Mouse (Mus musculus) left cerebral cortex, postnatal 4 days (tissue): Measurements from ENCODE around the gene Ptpdc1. TPM values are rescaled to one million over a fixed set of nuclear protein-coding genes. Genes with fewer than 3 reads are reported as not detected.

ENCODE experiments used
- DNase-seq: peaks from one replicate; pipeline ENCODE4 v3.0.0-alpha.2; 2022
- intact Hi-C: fragments of 180-260 bp; cut with DNase I; formaldehyde crosslinking; loops from one replicate; pipeline ENCODE4 v1.15.1; 2025
- total RNA-seq, 2 experiments: library from RNA; stranded (reverse); gene quantifications; 2 replicates each; pipeline ENCODE4 v1.2.3; 2021

Gene Ptpdc1
- total RNA-seq, 2 experiments from 2014 or later, result 21.9 to 23.2 TPM

DNA sequence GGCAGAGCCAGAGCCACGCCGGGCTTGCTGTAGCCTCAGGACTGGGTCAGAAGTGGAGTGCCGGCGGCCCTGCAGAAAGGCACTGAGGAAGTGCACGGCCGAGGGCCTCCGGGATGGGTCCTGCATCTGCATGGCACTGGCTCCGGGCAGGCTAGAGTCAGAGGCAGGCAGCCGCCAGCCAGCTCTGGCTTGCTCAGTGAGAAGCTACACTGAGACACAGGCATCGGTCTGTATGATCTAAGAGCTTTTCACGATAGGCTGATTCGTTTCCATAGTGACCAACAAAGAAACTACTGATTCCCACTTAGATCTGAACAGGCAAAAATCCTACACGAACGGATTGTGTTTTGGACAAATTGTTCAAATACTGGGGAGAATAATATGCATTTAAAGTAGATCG lies 32.3 kb downstream of the Ptpdc1 start:
- intact Hi-C loops, result no loop called here

DNA sequence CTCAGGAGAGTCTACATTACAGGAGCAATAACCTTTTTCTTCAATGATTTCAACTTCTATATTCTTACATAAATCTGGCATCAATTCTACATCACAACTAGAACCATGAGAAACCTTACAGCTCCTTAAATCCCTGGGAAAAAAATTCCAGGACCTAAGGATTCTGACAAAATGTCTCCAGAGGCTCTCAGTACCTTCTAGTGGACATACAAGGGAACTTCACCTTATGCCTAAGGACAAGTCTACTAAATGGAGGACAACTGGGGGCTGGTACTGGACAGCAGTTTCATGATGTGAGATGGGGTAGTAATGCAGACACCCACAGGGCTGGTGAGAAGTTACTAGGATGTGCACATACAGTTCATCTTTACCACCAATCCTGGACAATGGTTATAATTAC lies 34.7 kb downstream of the Ptpdc1 start:
- intact Hi-C loops, result no loop called here
- DNase-seq, result no peak

More for the DNA sequence above, 32.3 kb downstream of the Ptpdc1 start:
- DNase-seq, result peak; percentile 42

DNA sequence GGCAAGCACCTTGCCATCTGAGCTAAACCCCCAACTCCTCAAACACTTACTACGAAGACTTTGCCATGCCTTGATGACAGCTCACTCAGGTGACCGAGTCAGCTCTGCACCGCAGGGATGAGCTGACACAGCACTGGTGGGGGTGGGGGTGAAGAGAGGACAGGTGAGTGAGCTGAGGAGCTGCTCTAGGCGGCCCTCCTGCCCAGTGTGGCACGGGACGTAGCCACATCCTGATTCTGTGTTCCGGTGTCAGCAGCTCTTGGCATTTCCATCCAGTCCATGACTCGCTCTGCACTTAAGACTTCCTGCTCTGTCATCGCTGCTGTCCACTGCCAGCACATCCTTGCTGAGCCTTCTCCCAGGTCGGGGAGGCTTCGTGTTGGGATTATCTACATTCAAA lies 38.1 kb downstream of the Ptpdc1 start:
- intact Hi-C loops, result no loop called here
- DNase-seq, result no peak

DNA sequence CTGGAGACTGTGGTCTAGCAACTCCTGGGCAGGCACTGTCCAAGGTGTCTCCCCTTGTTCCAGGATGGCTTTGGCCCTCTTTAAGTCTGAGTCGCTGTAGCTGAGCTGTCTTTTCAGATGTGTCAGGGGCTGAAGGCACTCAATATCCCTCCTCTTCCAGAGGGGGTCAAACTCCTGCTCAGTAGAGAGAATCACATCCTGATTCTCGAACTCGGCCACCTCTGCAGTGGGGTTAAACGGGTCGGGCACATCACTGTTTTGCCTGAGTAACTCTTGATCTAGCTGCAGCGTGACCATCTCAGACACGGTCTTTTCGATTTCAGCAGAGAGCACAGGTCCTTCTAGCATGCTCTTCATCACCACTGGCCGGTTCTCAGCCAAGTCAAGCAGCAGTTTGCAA lies 39.0 kb downstream of the Ptpdc1 start:
- intact Hi-C loops, result no loop called here
- no peak for DNase-seq

DNA sequence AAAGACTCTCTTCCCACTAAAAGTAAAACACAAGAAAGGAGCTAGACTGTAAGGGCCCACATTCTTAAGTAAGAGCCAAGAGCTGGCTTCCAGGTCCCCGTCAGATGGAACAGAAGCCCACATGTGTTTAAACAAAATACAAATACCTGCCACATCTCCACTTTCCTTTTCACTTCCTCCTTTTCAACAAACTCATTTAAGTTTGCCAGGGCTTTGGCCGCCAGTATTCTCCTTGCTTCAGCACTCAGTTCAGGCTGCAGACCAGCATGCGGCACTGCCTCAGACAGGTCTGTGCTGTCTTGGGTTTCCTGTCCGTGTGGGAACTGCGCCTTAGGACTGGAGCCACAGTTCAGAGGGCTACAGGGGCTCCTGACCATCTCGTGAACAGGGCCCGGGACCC lies 39.7 kb downstream of the Ptpdc1 start:
- DNase-seq, result no peak
- intact Hi-C loops, result no loop called here

DNA sequence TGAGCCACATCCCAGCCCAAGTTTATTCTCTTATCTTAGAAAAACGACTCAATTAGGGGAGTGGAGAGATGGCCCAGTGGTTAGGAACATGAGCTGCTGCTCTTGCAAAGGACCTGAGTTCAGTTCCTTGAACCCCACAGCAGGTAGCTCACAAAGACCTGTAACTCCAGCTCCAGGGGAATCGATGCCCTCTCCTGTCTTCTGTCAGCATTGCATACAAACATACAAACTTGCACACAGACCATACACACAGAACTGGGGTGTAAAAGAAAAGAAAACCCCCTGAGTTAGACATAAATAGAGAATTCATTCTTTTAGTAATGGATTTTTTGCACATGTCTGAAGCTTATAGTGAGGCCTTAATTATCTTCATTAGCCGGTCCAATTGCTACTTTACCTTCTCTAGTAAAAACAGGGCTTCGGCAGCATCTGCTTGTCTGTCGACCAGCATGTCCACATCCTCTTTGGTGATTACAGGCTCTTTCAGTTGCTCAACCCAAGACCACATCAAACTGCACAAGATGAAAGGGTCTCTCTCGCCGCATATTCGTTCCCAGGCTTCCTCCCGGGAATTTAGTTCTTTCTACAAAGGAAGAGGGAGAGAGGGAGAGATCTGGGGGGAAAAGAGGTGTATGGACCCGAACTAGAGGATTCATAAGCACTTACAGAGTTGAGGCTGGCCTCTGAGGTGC lies 42.6 kb downstream of the Ptpdc1 start:
- no peak for DNase-seq
- intact Hi-C loops, result no loop called here

DNA sequence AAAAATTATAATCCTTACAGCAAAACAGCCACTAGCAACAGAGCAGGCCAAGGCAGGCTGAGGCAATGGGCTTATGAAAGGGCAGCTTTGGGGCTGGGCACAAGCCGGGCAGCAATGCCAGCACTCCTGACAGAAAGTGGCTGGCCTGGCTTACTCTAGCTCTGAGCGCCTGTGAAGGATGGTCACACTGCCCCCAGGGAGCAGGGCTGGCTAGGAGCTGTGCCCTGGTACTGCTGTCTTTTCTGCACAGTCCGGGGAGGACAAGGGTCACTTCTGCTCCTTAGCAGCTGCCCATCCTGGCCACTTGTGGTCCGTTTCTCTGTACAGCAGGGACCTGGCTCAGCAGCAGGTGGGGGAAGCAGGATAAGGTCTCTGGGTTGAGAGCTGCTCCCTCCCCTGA lies 46.8 kb downstream of the Ptpdc1 start:
- intact Hi-C loops, result no loop called here
- DNase-seq, result no peak

DNA sequence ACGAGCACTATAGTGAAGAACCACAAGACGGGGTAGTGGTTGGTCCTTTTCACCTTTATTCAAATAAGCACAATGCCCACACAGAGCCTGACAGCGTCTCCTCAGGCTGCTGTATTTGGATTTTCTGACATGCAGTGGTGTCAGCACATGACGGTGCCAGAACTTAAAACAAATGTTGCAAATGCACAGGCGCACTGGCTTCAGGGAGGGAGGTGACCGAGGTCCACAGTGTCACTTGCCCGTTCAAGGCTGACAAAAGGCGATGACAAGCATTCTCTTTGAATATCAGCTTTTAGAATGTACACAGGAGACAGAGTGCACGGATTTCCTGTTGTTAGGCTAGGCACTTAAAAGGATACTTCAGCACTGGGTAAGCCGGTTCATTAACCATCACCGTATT lies 47.6 kb downstream of the Ptpdc1 start:
- intact Hi-C loops, result no loop called here
- no peak for DNase-seq

DNA sequence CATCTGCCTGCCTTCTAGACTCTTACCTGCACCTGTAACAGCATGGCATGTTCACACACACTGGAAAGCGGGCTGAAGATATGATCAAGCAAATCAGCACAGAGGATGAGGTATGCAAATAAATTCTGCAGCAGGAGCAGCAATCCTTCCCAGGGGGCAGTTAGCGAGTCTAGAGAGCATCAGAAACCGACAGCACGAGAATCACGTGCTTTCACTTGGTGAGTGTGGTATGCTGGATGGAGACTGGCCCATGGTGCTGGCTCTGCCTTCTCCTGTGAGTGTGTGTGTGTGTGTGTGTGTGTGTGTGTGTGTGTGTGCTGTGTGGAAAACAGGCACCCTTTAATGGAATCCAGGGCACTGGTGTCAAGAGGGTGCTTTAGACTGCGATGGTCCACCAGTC lies 48.5 kb downstream of the Ptpdc1 start:
- DNase-seq, result no peak
- intact Hi-C loops, result no loop called here

DNA sequence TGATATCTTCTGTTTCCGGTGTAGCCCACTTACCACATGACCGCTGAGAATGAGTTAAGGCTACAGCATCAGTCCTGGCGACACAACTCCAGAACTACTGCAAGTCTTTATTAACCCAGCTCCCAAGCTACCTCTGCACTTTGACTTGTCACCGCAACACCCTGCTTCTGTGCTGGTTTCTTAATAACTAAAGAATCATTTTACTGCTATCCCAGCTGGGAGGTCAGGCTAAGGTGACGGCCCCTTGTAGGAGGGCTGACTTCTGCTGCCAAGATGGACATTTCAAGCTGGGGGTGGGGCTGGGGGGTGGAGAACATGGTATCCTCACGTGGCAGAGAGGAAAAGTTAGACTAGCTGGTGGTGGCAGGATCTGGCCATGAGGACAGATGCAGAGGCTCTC lies 50.7 kb downstream of the Ptpdc1 start:
- no peak for DNase-seq
- intact Hi-C loops, result loop anchor here (5.0 kb wide), 1 partner anchor 47 kb away; no protein-coding TSS in a partner anchor

DNA sequence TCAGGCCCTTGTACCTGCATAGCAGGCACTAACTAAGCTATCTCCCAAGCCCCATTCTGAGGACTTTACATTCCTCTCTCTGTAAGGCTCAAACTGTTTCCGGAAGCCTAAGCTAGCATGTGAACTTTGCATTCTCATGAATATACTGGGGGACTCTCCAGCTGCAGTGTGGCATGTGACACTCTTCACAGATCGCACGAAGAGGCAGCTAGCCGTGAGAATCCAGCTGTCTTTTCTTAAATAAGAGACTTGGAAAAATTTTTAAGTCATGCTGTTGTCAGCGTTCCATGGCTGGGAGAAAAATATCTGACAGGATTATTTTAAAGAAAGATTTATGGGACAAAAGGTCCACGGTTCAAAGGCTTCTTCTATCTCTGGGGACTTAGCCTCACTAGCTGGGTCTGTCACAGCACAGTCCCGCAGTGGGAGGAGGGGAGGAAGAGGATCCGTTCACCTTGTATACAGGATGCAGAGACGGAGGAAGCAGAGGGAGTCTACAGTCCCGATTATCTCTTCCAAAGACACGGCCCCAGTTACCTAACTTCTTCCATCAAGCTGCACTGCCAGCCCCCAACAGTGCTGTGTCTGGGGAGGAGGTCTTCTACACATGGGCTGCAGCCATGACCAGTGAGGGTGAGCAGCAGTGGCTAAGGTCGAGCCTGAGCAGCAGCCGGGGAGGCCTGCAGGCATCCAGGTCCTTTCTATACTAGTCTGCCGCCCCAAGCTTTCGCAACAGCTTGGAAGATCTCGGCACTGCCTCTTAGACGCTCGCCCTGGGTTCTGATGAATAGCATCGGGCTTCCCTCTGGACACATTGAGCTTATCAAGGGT lies 51.7 kb downstream of the Ptpdc1 start:
- intact Hi-C loops, result loop anchor here (5.0 kb wide), 1 partner anchor 46 kb away; no protein-coding TSS in a partner anchor
- DNase-seq, result no peak

DNA sequence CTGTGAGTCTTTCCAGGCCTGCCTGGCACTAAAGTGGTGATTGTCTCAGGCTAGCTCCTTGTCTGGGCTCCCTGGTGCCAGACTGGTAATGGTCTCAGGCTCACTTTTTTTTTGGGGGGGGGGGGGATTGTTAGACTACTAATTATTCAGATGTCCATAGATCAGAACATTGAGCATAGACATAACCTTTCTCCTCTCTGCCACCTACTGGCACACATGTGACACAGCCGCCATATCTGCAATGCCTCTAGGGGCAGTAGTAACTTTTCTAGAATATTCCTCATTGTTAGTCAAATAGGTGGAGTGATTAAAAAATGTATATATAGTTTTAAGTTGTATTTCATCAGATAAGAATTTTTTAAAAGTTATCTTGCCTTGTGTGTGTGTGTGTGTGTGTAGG lies 53.3 kb downstream of the Ptpdc1 start:
- intact Hi-C loops, result loop anchor here (5.0 kb wide), 1 partner anchor 45 kb away; no protein-coding TSS in a partner anchor
- DNase-seq, result peak; percentile 57

DNA sequence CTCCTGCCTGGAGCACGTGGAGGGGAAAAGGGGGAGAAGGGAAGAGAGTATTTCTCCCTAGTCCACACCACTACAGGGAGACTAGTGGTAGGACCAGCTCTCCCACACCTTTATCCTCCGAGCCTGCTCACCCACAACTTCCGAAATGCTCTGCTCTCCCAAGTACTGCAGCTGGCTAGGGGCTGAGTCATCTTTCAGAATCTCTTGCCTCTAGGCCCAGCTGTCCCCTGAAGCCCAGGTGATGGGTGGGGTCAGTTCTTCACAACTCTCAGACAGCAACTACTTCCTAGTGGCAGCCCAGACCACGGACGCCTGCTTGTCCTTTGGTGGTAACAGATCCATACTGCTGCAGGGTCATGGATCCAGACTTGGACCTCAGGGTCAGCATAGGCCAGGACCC lies 54.2 kb downstream of the Ptpdc1 start:
- intact Hi-C loops, result loop anchor here (5.0 kb wide), 1 partner anchor 44 kb away; no protein-coding TSS in a partner anchor

DNA sequence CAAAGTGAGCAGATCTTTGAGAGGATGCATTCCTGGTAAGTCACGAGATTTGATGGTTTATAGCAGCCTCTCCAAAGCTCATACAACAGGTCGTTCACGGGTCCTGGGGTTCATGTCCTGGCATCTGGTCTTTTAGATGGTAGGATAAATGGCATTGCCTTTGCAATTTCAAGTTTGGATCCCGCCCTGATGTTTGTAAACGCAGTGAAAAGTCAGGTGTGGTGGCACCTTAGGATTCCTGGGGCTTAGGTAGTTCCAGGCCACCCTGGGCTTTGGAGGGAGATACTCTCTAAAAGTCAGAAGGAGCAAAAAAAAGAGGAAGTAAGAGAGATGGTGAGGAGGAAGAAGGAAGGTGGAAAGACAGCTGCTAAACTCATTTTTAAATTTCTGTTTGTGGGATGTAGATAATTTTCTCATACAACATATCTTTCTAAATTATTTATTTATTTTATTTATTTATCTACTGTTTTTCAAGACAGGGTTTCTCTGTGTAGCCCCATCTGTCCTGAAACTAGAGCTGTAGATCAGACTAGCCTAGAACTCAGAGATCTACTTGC lies 55.8 kb downstream of the Ptpdc1 start:
- intact Hi-C loops, result loop anchor here (5.0 kb wide), 1 partner anchor 42 kb away; no protein-coding TSS in a partner anchor
- no peak for DNase-seq

More for the DNA sequence above, 54.2 kb downstream of the Ptpdc1 start:
- no peak for DNase-seq

DNA sequence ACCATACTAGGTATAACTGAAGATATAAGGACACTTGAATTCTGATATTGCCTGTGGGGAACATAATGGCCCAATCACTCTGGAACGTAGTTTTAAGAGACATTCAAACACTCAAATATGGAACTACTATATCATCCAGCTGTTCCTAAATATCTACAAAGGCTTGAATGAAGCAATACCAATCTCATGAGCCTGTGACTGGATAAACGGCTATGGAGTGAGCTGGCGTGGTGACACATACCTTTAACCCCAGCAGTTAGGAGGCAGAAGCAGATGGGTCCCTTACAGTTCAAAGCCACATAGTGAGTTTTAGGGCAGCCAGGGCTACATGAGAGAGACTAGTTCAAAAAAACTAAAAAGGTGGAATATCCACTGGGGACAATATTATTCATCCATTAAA lies 57.8 kb downstream of the Ptpdc1 start:
- no peak for DNase-seq
- intact Hi-C loops, result no loop called here

DNA sequence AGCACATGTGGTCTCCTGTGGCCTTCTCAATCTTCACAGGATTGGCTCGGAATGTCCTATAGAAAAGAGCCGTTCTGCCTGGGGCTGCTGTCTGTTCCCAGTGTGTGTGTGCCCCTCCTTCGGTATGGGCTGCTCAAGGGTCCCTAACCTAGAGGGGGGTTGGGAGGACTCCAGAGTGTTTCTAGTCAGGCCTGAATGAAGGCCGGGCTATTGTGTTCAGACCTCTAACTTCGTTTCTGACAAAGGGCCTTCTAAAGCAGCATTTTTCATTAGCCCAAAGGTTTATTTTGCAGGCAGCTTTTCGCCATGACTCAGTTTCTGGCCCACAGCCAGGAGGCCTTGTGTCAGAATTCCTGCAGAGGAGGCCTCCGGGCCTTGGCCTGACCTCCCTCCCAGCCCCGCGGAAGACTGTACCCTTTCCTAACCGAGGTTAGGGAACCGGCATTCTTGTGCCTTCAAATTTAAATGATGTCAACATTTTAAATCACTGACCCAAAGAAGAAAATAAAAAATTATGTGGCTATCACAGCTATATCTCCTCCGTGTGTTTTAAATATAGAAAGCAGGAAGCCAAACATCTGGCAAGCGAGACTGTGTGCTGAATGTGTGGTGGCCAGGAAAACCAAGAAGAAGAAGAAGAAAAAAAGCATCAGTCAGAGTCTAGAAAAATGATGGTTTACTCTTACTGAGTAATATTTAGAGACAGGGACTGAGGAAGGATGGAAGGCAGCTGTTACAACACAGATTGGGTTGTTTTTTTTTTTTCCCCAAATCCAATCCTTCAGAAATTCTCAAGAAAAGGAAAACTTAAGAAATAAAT lies 59.1 kb downstream of the Ptpdc1 start:
- intact Hi-C loops, result no loop called here
- DNase-seq, result peak; percentile 72

DNA sequence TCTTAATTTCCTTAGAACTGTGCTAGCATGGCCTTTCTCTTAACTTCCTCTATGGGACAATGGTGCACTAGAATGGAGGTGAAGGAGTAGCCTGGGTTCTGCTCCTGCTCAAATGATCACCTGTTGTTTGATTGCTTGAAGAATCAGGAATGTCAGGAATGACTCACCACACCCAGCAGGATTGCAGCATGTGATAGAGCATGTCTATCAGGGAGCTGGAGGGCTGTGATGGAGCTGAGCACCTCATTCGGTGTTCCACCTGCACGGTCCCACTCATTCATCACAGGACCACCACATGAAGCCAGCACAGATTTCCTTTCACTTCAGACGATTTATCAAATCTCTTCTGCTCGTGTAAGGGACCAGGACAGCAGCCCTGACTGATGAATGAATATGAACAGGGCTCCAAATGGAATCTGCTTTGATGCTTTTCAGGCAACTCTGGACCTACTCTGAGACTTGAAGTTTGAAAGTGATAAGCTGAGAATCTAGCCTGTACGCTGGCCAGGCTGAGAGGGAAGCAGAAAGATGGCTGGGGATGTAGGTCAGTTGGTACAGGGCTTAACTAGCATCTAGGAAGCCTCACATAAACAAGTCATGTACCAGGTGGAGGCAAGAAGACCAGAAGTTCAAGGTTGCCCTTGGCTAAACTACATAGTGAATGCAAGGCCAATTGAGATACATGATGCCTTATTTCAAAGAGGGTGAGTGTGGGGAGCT lies 60.4 kb downstream of the Ptpdc1 start:
- intact Hi-C loops, result no loop called here
- no peak for DNase-seq

DNA sequence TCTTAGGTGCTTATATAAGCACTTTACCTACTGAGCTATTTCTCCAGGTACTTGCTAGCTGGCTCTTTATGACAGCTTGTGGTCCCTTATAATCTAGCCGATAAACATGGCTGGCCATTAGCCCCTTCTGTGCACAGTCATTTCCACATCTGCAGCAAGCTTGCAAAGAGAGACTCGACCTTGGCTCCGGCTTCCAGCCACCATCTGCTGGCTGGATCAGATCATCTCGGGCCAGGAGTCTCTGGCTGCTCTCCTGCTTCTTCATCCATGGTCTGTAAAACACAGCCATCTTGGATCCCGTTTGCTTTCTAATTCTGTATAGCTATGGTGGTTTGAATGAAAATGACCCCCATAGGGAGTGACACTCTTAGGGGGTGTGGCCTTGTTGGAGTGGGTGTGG lies 63.1 kb downstream of the Ptpdc1 start:
- intact Hi-C loops, result no loop called here
- peak; percentile 39 for DNase-seq

DNA sequence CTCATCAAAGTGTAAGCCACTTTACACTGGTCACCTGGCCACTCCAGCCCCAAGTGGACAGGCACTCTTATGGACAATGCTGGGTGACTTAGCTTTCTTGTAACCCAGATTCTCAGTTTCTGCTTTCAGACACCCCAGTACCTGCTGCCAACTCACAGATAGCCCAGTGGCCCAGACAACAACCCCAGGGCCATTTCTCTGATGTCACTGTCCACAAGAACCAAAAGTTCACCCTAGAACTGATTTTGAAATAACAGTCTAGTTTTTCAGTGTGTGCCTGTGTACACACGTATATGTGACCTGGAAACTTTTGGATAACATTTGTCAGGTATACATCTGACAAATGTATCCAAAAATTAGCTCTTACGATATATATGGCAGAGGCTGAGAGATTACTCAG lies 64.0 kb downstream of the Ptpdc1 start:
- DNase-seq, result no peak
- intact Hi-C loops, result no loop called here

DNA sequence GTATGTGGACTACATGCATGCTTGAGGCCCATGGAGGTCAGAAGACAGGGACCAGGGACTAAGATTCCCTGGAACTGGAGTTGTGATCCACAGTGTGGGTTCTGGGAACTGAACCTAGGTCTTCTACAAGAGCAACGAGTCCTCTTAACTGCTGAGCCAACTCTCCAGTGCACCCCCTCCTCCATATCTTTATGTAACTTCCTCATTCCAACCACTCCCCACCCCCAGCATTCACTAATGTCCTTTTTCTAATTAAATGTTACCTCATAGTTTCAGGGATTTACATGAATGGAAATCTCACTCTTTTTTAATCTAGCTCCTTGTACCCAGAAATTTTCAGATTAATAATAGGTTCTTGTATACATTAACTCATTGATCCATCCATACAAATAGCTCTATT lies 69.5 kb downstream of the Ptpdc1 start:
- no peak for DNase-seq
- intact Hi-C loops, result no loop called here
